Mouse (Mus musculus): ENCODE results near the gene Trank1. TPM values are rescaled to one million over a fixed set of nuclear protein-coding genes. Genes with fewer than 3 reads are reported as not detected.

Trank1 gene
- total and polyA plus RNA-seq, 3 experiments = 0.13 to 0.66 (median 0.34) TPM

DNA sequence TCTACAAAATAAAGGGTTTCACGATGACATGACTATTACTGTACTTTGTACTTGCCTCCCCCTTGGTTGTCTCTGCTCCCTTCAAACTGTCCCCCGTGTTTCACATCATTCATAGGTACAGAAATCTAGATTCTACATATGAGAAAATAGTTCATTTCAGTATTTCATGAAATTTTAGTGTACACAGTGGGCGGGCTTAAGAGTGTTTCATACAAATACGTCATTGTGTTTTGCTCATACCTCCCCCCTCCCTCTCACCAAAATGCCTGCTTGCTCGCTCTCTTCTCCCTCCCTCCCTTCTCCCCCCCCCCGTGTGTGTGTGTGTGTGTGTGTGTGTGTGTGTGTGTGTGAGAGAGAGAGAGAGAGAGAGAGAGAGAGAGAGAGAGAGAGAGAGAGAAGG, 1.8 kb downstream of the Trank1 start:
- in situ Hi-C loops (cut with MboI; ENCODE audit: low pct_ligation_motif_present, low pct_unique_long_range_greater_than_20kb, low sequenced_read_pairs) = no loop called here
- H3K9me3 ChIP-seq (replicated peaks; ENCODE audit: low read length) = peaks cover 15% of the 10 kb centered on the region
- dilution Hi-C loops (cut with MboI; ENCODE audit: extremely low pct_ligation_motif_present, extremely low pct_unique_long_range_greater_than_20kb, low sequenced_read_pairs) = no loop called here
- no peak overlapping the region for H3K9ac ChIP-seq (ENCODE audit: insufficient read depth, low read depth)
- no peaks in the 10 kb centered on the region for H3K27me3 ChIP-seq (replicated peaks)
- H3K4me3 ChIP-seq (replicated peaks in 1 of 3; ENCODE audit: low read depth in 2 of 3, low read length in 2 of 3, poor library complexity in 1 of 3) = no peak overlapping the region
- H3K79me2 ChIP-seq (replicated peaks; ENCODE audit: control insufficient read depth, extremely low read depth, insufficient read depth, poor library complexity, severe bottlenecking) = no peaks in the 10 kb centered on the region
- no peak overlapping the region for H3K4me2 ChIP-seq (ENCODE audit: insufficient read depth, low read depth, poor library complexity, severe bottlenecking)
- no peak overlapping the region for H3K27ac ChIP-seq (ENCODE audit: insufficient read depth, low read depth)
- DNase-seq (ENCODE audit: extremely low read depth) = no peak
- no peaks in the 10 kb centered on the region for H3K36me3 ChIP-seq (replicated peaks in 1 of 2; ENCODE audit: control insufficient read depth in 1 of 2, insufficient read depth in 1 of 2, low read length in 1 of 2)
- TF ChIP-seq NRF1 (IDR thresholded peaks at IDR 0.05; ENCODE audit: low read depth, low read length) (no peak), IRF4 (IDR thresholded peaks at IDR 0.05; ENCODE audit: low read depth, low read length) (no peak), HCFC1 (IDR thresholded peaks at IDR 0.05; ENCODE audit: low read depth, low read length) (no peak), POLR2AphosphoS2 (IDR thresholded peaks at IDR 0.05; ENCODE audit: low read depth, low read length) (no peak), JUN (IDR thresholded peaks at IDR 0.05; ENCODE audit: insufficient read depth, low read depth, low read length) (no peak), TBP (conservative IDR thresholded peaks at IDR 0.05; ENCODE audit: low read depth, low read length) (no peak), ZMIZ1 (IDR thresholded peaks at IDR 0.05; ENCODE audit: low read depth, low read length) (no peak), POLR2A (IDR thresholded peaks at IDR 0.05; ENCODE audit: low read depth, low read length) (no peak), JUND (conservative IDR thresholded peaks at IDR 0.05; ENCODE audit: low read depth, low read length) (no peak), ZNF384 (IDR thresholded peaks at IDR 0.05; ENCODE audit: low read depth, low read length) (no peak), ETS1 (conservative IDR thresholded peaks at IDR 0.05; ENCODE audit: low read depth, low read length) (no peak), E2F4 (IDR thresholded peaks at IDR 0.05; ENCODE audit: insufficient replicate concordance, low read depth, low read length) (no peak)
- peaks cover 0 to 7% of the 10 kb centered on the region in 2 experiments; a peak in 2 of 4 replicates for H3K4me1 ChIP-seq (ENCODE audit: control insufficient read depth in 1 of 2, insufficient read depth in 2 of 2)

DNA sequence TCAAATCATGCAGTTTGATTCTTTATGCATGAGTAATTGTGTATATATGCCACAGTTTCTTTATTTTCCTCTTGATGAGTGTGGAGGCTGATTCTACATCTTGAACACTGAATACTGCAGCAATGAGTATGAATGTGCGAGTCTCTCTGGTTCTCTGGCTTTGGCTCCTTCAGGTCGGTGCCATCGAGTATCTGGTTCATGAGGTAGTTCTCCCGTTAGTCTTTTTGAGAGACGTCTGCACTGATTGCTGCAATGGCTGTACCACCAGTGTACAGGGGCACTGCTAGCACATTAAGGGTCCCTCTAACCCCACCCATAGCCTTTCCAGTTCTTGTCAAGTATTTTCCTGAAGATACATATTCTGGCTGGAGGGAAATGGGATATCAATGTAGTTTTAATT, 2.3 kb downstream of the Trank1 start:
- dilution Hi-C loops (cut with MboI; ENCODE audit: extremely low pct_ligation_motif_present, extremely low pct_unique_long_range_greater_than_20kb, low sequenced_read_pairs) = no loop called here
- H3K9ac ChIP-seq (ENCODE audit: insufficient read depth, low read depth) = no peak overlapping the region
- peaks cover 0 to 7% of the 10 kb centered on the region in 2 experiments; a peak in 2 of 4 replicates for H3K4me1 ChIP-seq (ENCODE audit: control insufficient read depth in 1 of 2, insufficient read depth in 2 of 2)
- no peaks in the 10 kb centered on the region for H3K27me3 ChIP-seq (replicated peaks)
- no peaks in the 10 kb centered on the region for H3K79me2 ChIP-seq (replicated peaks; ENCODE audit: control insufficient read depth, extremely low read depth, insufficient read depth, poor library complexity, severe bottlenecking)
- H3K27ac ChIP-seq (ENCODE audit: insufficient read depth, low read depth) = no peak overlapping the region
- H3K4me2 ChIP-seq (ENCODE audit: insufficient read depth, low read depth, poor library complexity, severe bottlenecking) = no peak overlapping the region
- H3K9me3 ChIP-seq (replicated peaks; ENCODE audit: low read length) = peaks cover 15% of the 10 kb centered on the region
- H3K4me3 ChIP-seq (replicated peaks in 1 of 3; ENCODE audit: low read depth in 2 of 3, low read length in 2 of 3, poor library complexity in 1 of 3) = no peak overlapping the region
- DNase-seq (ENCODE audit: extremely low read depth) = no peak
- no peaks in the 10 kb centered on the region for H3K36me3 ChIP-seq (replicated peaks in 1 of 2; ENCODE audit: control insufficient read depth in 1 of 2, insufficient read depth in 1 of 2, low read length in 1 of 2)
- in situ Hi-C loops (cut with MboI; ENCODE audit: low pct_ligation_motif_present, low pct_unique_long_range_greater_than_20kb, low sequenced_read_pairs) = no loop called here
- no peak for TF ChIP-seq JUN (IDR thresholded peaks at IDR 0.05; ENCODE audit: insufficient read depth, low read depth, low read length)
- no peak for TF ChIP-seq MEF2A (IDR thresholded peaks at IDR 0.05; ENCODE audit: borderline replicate concordance, low read depth, low read length)
- TF ChIP-seq BHLHE40 (IDR thresholded peaks at IDR 0.05; ENCODE audit: low read depth, low read length) = no peak
- TF ChIP-seq GABPA (IDR thresholded peaks at IDR 0.05; ENCODE audit: insufficient replicate concordance, low read depth, low read length) = no peak
- no peak for TF ChIP-seq MXI1 (IDR thresholded peaks at IDR 0.05; ENCODE audit: low read depth, low read length)
- no peak for TF ChIP-seq SIN3A (IDR thresholded peaks at IDR 0.05; ENCODE audit: low read length)
- no peak for TF ChIP-seq SMC3 (IDR thresholded peaks at IDR 0.05; ENCODE audit: low read depth, low read length)
- TF ChIP-seq KAT2A (IDR thresholded peaks at IDR 0.05; ENCODE audit: insufficient replicate concordance, low read length) = no peak
- no peak for TF ChIP-seq RAD21 (IDR thresholded peaks at IDR 0.05; ENCODE audit: low read depth, low read length)
- no peak for TF ChIP-seq POLR2A (IDR thresholded peaks at IDR 0.05; ENCODE audit: low read depth, low read length)
- no peak for TF ChIP-seq MAFK (IDR thresholded peaks at IDR 0.05; ENCODE audit: insufficient replicate concordance, low read length)
- no peak for TF ChIP-seq MAZ (IDR thresholded peaks at IDR 0.05; ENCODE audit: low read depth, low read length)
